Mouse (Mus musculus) hindbrain, embryonic 11.5 days (tissue): ENCODE data around the gene Fgfr2. TPM values are rescaled to one million over a fixed set of nuclear protein-coding genes. Genes with fewer than 3 reads are reported as not detected.

Source experiments
- ATAC-seq: fragments of 200-750 bp; cut with Nextera tagmentation; 2 replicates; pipeline ENCODE4 v1.8.0; 2017; ENCODE audit warnings: mild to moderate bottlenecking, moderate TSS enrichment, moderate library complexity; ENCODE audit not compliant: low FRiP score
- DNase-seq: peaks from one replicate; pipeline ENCODE4 v3.0.0-alpha.2; 2015; ENCODE audit warnings: low spot score
- H3K27ac ChIP-seq: fragments of 300-500 bp; sonication (generic); 2 replicates; pipeline ENCODE4 v1.5.1; 2014; ENCODE audit warnings: mild to moderate bottlenecking, low read depth, low read length
- H3K27me3 ChIP-seq: fragments of 300-500 bp; sonication (generic); 2 replicates; pipeline ENCODE4 v1.6.1; 2014; ENCODE audit warnings: mild to moderate bottlenecking, low read length, moderate library complexity, mixed read lengths; ENCODE audit not compliant: control insufficient read depth, insufficient read depth
- H3K36me3 ChIP-seq: fragments of 300-500 bp; sonication (generic); 2 replicates; pipeline ENCODE4 v1.6.1; 2014; ENCODE audit warnings: mild to moderate bottlenecking, low read length, moderate library complexity, mixed read lengths; ENCODE audit not compliant: control insufficient read depth, insufficient read depth
- H3K4me1 ChIP-seq: fragments of 300-500 bp; sonication (generic); replicated peaks from 2 replicates; pipeline ENCODE4 v1.6.1; 2014; ENCODE audit warnings: low read length, mixed read lengths; ENCODE audit not compliant: control insufficient read depth, insufficient read depth
- H3K4me2 ChIP-seq: fragments of 300-500 bp; sonication (generic); replicated peaks from 2 replicates; pipeline ENCODE4 v1.6.1; 2014; ENCODE audit warnings: mild to moderate bottlenecking, low read depth, low read length
- H3K4me3 ChIP-seq: fragments of 300-500 bp; sonication (generic); 2 replicates; pipeline ENCODE4 v1.5.1; 2014; ENCODE audit warnings: low read depth, low read length
- H3K9ac ChIP-seq: fragments of 300-500 bp; sonication (generic); 2 replicates; pipeline ENCODE4 v1.6.1; 2014; ENCODE audit warnings: low read depth, low read length
- H3K9me3 ChIP-seq: fragments of 300-500 bp; sonication (generic); 2 replicates; pipeline ENCODE4 v1.6.1; 2016; ENCODE audit warnings: low read length; ENCODE audit not compliant: control insufficient read depth
- WGBS: fragments of 180-500 bp; shearing (Covaris S2); extraction: QIAGEN DNeasy Blood & Tissue Kit; methylation state at CpG from one replicate; pipeline ENCODE4 v1.1.7; 2014; 5-methylcytosine and 5-hydroxymethylcytosine counted together
- polyA plus RNA-seq: library from polyadenylated mRNA; unstranded; fragments of >200 nt; fragmentation: Nextera tagmentation; extraction: Ambion mirVana; gene quantifications from 2 replicates; pipeline ENCODE4 v1.2.1, GENCODE M21; 2014

Gene Fgfr2
- polyA plus RNA-seq, 1 experiment from 2014 or later: 71.3 TPM

GRCm38 (mm10) chr7:130215348-130216252 is 2907.6 kb downstream of the Fgfr2 start:
- H3K4me1 ChIP-seq: no peaks in the 10 kb centered on the region

GRCm38 (mm10) chr7:130213156-130213555 is 2910.0 kb downstream of the Fgfr2 start:
- Histone ChIP-seq H3K4me3 (no peak overlapping the region), H3K36me3 (no peaks in the 10 kb centered on the region), H3K9ac (no peak overlapping the region), H3K9me3 (no peaks in the 10 kb centered on the region), H3K4me2 (no peak overlapping the region), H3K4me1 (no peaks in the 10 kb centered on the region; the same call in 1 of the 2 replicates), H3K27me3 (no peaks in the 10 kb centered on the region), H3K27ac (no peak overlapping the region)
- DNase-seq: no peak
- ATAC-seq: no peak
- 98% methylated on average over 5 of the region's 5 CpGs for WGBS

More at GRCm38 (mm10) chr7:130215348-130216252, 2907.6 kb downstream of the Fgfr2 start:
- Histone ChIP-seq H3K4me2 (no peak overlapping the region), H3K9me3 (no peaks in the 10 kb centered on the region), H3K27me3 (no peaks in the 10 kb centered on the region), H3K36me3 (no peaks in the 10 kb centered on the region), H3K4me3 (no peak overlapping the region), H3K9ac (no peak overlapping the region), H3K27ac (no peak overlapping the region)
- 58% methylated on average over 21 of the region's 21 CpGs for WGBS
- ATAC-seq (peak; percentile 69), DNase-seq (peak; percentile 48)

GRCm38 (mm10) chr7:130211411-130211810 is 2911.7 kb downstream of the Fgfr2 start:
- DNase-seq (no peak), ATAC-seq (no peak)
- Histone ChIP-seq H3K9me3 (no peaks in the 10 kb centered on the region), H3K36me3 (no peaks in the 10 kb centered on the region), H3K27ac (no peak overlapping the region), H3K27me3 (no peaks in the 10 kb centered on the region), H3K4me2 (no peak overlapping the region), H3K4me3 (no peak overlapping the region), H3K4me1 (no peaks in the 10 kb centered on the region; the same call in 1 of the 2 replicates), H3K9ac (no peak overlapping the region)
- WGBS: 78% methylated on average over 5 of the region's 5 CpGs

GRCm38 (mm10) chr7:130208601-130209000 is 2914.5 kb downstream of the Fgfr2 start:
- H3K4me3 ChIP-seq: no peak overlapping the region
- no peak overlapping the region for H3K9ac ChIP-seq
- DNase-seq (no peak), ATAC-seq (no peak)
- no peaks in the 10 kb centered on the region for H3K9me3 ChIP-seq
- no peak overlapping the region for H3K27ac ChIP-seq
- no peaks in the 10 kb centered on the region; the same call in 1 of the 2 replicates for H3K4me1 ChIP-seq
- no peaks in the 10 kb centered on the region for H3K36me3 ChIP-seq
- WGBS: 46% methylated on average over 4 of the region's 4 CpGs
- H3K4me2 ChIP-seq: no peak overlapping the region
- no peaks in the 10 kb centered on the region for H3K27me3 ChIP-seq

GRCm38 (mm10) chr7:130206181-130206582 is 2917.0 kb downstream of the Fgfr2 start:
- H3K4me3 ChIP-seq: no peak overlapping the region
- H3K4me2 ChIP-seq: no peak overlapping the region
- DNase-seq: peak; percentile 23
- no peaks in the 10 kb centered on the region for H3K36me3 ChIP-seq
- no peaks in the 10 kb centered on the region for H3K9me3 ChIP-seq
- no peak overlapping the region for H3K9ac ChIP-seq
- no peaks in the 10 kb centered on the region for H3K27me3 ChIP-seq
- no peaks in the 10 kb centered on the region; the same call in 1 of the 2 replicates for H3K4me1 ChIP-seq
- H3K27ac ChIP-seq: no peak overlapping the region
- no peak; the same call in 1 of the 2 replicates for ATAC-seq
- WGBS: 34% methylated on average over 6 of the region's 6 CpGs

- Histone ChIP-seq H3K27me3 (no peaks in the 10 kb centered on the region), H3K4me1 (no peaks in the 10 kb centered on the region; the same call in 1 of the 2 replicates), H3K4me3 (no peak overlapping the region), H3K9ac (no peak overlapping the region), H3K27ac (no peak overlapping the region), H3K9me3 (no peaks in the 10 kb centered on the region), H3K36me3 (no peaks in the 10 kb centered on the region), H3K4me2 (no peak overlapping the region)
- 85% methylated on average over 7 of the region's 7 CpGs for WGBS
- ATAC-seq: no peak
- no peak for DNase-seq
Measured at GRCm38 (mm10) chr7:130205140-130205539, 2918.0 kb downstream of the Fgfr2 start.

GRCm38 (mm10) chr7:130201020-130201419 is 2922.1 kb downstream of the Fgfr2 start:
- Histone ChIP-seq H3K9me3 (no peaks in the 10 kb centered on the region), H3K9ac (no peak overlapping the region), H3K4me2 (no peak overlapping the region), H3K27me3 (no peaks in the 10 kb centered on the region), H3K27ac (no peak overlapping the region), H3K36me3 (no peaks in the 10 kb centered on the region), H3K4me1 (no peaks in the 10 kb centered on the region), H3K4me3 (no peak overlapping the region)
- DNase-seq (no peak), ATAC-seq (no peak)
- WGBS: 94% methylated on average over 8 of the region's 8 CpGs

GRCm38 (mm10) chr7:130199951-130200350 is 2923.2 kb downstream of the Fgfr2 start:
- H3K4me2 ChIP-seq: no peak overlapping the region
- no peaks in the 10 kb centered on the region for H3K36me3 ChIP-seq
- no peak overlapping the region for H3K27ac ChIP-seq
- no peak for DNase-seq
- H3K9ac ChIP-seq: no peak overlapping the region
- ATAC-seq: no peak
- no peaks in the 10 kb centered on the region for H3K9me3 ChIP-seq
- H3K4me3 ChIP-seq: no peak overlapping the region
- no peaks in the 10 kb centered on the region for H3K27me3 ChIP-seq
- no peaks in the 10 kb centered on the region for H3K4me1 ChIP-seq
- whole genome bisulfite sequencing: 91% methylated on average over 9 of the region's 9 CpGs

- Histone ChIP-seq H3K27me3 (no peaks in the 10 kb centered on the region), H3K36me3 (no peaks in the 10 kb centered on the region), H3K4me3 (no peak overlapping the region), H3K9me3 (no peaks in the 10 kb centered on the region), H3K4me2 (no peak overlapping the region), H3K4me1 (no peaks in the 10 kb centered on the region), H3K9ac (no peak overlapping the region), H3K27ac (no peak overlapping the region)
- no peak for DNase-seq
- 92% methylated on average over 5 of the region's 5 CpGs for WGBS
- ATAC-seq: no peak
Measured at GRCm38 (mm10) chr7:130199317-130199716, 2923.8 kb downstream of the Fgfr2 start.
